Mouse (Mus musculus) olfactory bulb, adult 2 months (tissue): Measurements from ENCODE around the gene Klc3.

ENCODE experiments used
- CTCF ChIP-seq: fragments of 200-500 bp; IDR thresholded peaks from 2 replicates; pipeline ENCODE4 v1.5.1; 2012; ENCODE audit warnings: low read depth, mild to moderate bottlenecking, low read length, moderate library complexity; ENCODE audit not compliant: insufficient read depth
- POLR2A ChIP-seq: fragments of 200-500 bp; IDR thresholded peaks from 2 replicates; pipeline ENCODE4 v1.6.1; 2012; ENCODE audit warnings: mild to moderate bottlenecking, low read depth, low read length, moderate library complexity; ENCODE audit not compliant: insufficient read depth

DNA sequence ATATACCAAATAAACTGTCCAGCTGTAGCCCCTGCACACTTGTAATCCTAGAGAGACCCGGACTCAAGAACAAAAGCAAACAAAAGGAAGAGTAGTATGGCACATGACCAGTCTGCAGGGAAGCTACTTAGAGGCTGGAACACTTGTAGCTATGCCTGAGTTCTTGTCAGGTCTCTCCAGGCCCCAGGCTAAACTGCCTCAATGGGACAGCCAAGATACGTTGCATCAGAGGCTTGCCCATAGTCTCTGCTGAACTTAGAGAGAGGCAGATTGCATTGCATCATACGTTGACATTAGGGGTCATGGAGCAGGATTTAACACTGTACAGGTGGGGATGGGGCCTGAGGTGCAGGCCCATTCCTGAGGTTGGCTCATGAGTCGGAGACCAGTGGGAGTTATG is 27.9 kb downstream of the Klc3 start:
- TF ChIP-seq CTCF (no peak), POLR2A (no peak)
